Mouse (Mus musculus) heart, adult 2 months (tissue): ENCODE data around the gene Itga8.

Experiments used
- EP300 ChIP-seq: fragments of 200-500 bp; IDR thresholded peaks from 2 replicates; pipeline ENCODE4 v1.6.1; 2011; ENCODE audit warnings: low read depth, low read length, control low read depth; ENCODE audit not compliant: insufficient read depth
- POLR2A ChIP-seq: fragments of 200-500 bp; IDR thresholded peaks from 2 replicates; pipeline ENCODE4 v1.6.1; 2011; ENCODE audit warnings: mild to moderate bottlenecking, low read depth, low read length, control low read depth; ENCODE audit not compliant: insufficient read depth

DNA sequence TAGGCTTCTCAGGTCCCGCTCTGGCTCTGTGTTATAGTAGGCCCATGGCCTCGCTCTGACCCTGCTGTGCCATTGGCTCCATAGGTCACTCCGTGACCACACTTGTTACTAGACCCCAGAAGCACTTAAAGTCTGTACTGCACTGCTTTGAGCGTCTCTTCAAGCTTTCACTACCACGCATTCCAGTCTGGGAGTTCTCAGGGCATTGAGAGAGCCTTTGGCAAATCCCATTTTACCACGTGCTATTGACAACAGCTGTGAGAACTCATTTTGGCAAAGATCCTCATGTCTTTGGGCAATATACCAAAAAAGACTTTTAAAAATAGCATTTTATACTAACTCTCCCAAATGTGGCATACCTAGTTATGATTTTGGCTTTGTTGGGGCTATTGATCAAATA lies 147.0 kb downstream of the Itga8 start:
- TF ChIP-seq POLR2A (no peak), EP300 (no peak)
